Mouse (Mus musculus): ENCODE measurements around the gene Cyp2g1. TPM values are rescaled to one million over a fixed set of nuclear protein-coding genes. Genes with fewer than 3 reads are reported as not detected.
"Not testable (repeated sequence)": the region's sequence is repeated elsewhere in the genome, so short reads cannot be mapped to it uniquely, and the experiment has no call there.

Gene Cyp2g1
- total RNA-seq (2021), result not detected

GRCm38 (mm10) chr7:26808592-26808991, at the start of gene Cyp2g1:
TSS of gene Cyp2g1 (plus strand) at chr7:26808892.
- DNase-seq (ENCODE audit: extremely low spot score in 1 of 2, low spot score in 1 of 2), result no peak

- no peak for DNase-seq (ENCODE audit: extremely low spot score in 1 of 2, low spot score in 1 of 2)
Observed at GRCm38 (mm10) chr7:26767084-26767483, 41.6 kb upstream of the Cyp2g1 start.

GRCm38 (mm10) chr7:26769881-26770470, 38.7 kb upstream of the Cyp2g1 start:
- no peak for DNase-seq (ENCODE audit: extremely low spot score in 1 of 2, low spot score in 1 of 2)

- no peak for DNase-seq (ENCODE audit: extremely low spot score in 1 of 2, low spot score in 1 of 2)
Observed at GRCm38 (mm10) chr7:26772866-26773586, 35.7 kb upstream of the Cyp2g1 start.

- DNase-seq (ENCODE audit: extremely low spot score in 1 of 2, low spot score in 1 of 2), result no peak
Observed at GRCm38 (mm10) chr7:26775866-26776265, 32.8 kb upstream of the Cyp2g1 start.

- DNase-seq (ENCODE audit: extremely low spot score in 1 of 2, low spot score in 1 of 2), result no peak
Observed at GRCm38 (mm10) chr7:26777806-26778205, 30.9 kb upstream of the Cyp2g1 start.

- peak; percentile 13 to 42 for DNase-seq (ENCODE audit: extremely low spot score in 1 of 2, low spot score in 1 of 2)
Observed at GRCm38 (mm10) chr7:26778474-26778873, 30.2 kb upstream of the Cyp2g1 start.

- DNase-seq (ENCODE audit: extremely low spot score in 1 of 2, low spot score in 1 of 2), result no peak
Observed at GRCm38 (mm10) chr7:26779799-26780416, 28.8 kb upstream of the Cyp2g1 start.

GRCm38 (mm10) chr7:26780510-26780909, 28.2 kb upstream of the Cyp2g1 start:
- DNase-seq (ENCODE audit: extremely low spot score in 1 of 2, low spot score in 1 of 2), result peak in 1 of 2 experiments; percentile 10

- no peak for DNase-seq (ENCODE audit: extremely low spot score in 1 of 2, low spot score in 1 of 2)
Observed at GRCm38 (mm10) chr7:26780998-26781766, 27.5 kb upstream of the Cyp2g1 start.

GRCm38 (mm10) chr7:26781767-26782131, 26.9 kb upstream of the Cyp2g1 start:
- no peak for DNase-seq (ENCODE audit: extremely low spot score in 1 of 2, low spot score in 1 of 2)

GRCm38 (mm10) chr7:26783163-26783562, 25.5 kb upstream of the Cyp2g1 start:
- DNase-seq (ENCODE audit: extremely low spot score in 1 of 2, low spot score in 1 of 2), result no peak

- DNase-seq (ENCODE audit: extremely low spot score in 1 of 2, low spot score in 1 of 2), result not testable (repeated sequence)
Observed at GRCm38 (mm10) chr7:26786013-26786412, 22.7 kb upstream of the Cyp2g1 start.

- no peak for DNase-seq (ENCODE audit: extremely low spot score in 1 of 2, low spot score in 1 of 2)
Observed at GRCm38 (mm10) chr7:26789984-26790383, 18.7 kb upstream of the Cyp2g1 start.

- DNase-seq (ENCODE audit: extremely low spot score in 1 of 2, low spot score in 1 of 2), result no peak
Observed at GRCm38 (mm10) chr7:26800104-26800503, 8.6 kb upstream of the Cyp2g1 start.

- DNase-seq (ENCODE audit: extremely low spot score in 1 of 2, low spot score in 1 of 2), result no peak
Observed at GRCm38 (mm10) chr7:26800996-26801395, 7.7 kb upstream of the Cyp2g1 start.

GRCm38 (mm10) chr7:26831556-26832292, 23.0 kb downstream of the Cyp2g1 start:
- not testable (repeated sequence) for DNase-seq (ENCODE audit: extremely low spot score in 1 of 2, low spot score in 1 of 2)

GRCm38 (mm10) chr7:26832668-26833067, 24.0 kb downstream of the Cyp2g1 start:
- not testable (repeated sequence) for DNase-seq (ENCODE audit: extremely low spot score in 1 of 2, low spot score in 1 of 2)

- DNase-seq (ENCODE audit: extremely low spot score in 1 of 2, low spot score in 1 of 2), result not testable (repeated sequence)
Observed at GRCm38 (mm10) chr7:26835059-26835458, 26.4 kb downstream of the Cyp2g1 start, which contains the start of gene Cyp2a5. TSS of gene Cyp2a5 (plus strand) at chr7:26835305.

GRCm38 (mm10) chr7:26843400-26843799, 34.7 kb downstream of the Cyp2g1 start:
- not testable (repeated sequence) for DNase-seq (ENCODE audit: extremely low spot score in 1 of 2, low spot score in 1 of 2)

Measured in layer of hippocampus, postnatal 25 days (tissue).